Mouse (Mus musculus) kidney, embryonic 16.5 days (tissue): ENCODE measurements around the gene Vmn1r179. TPM values are rescaled to one million over a fixed set of nuclear protein-coding genes. Genes with fewer than 3 reads are reported as not detected.
"Not testable (repeated sequence)": the region's sequence is repeated elsewhere in the genome, so short reads cannot be mapped to it uniquely, and the experiment has no call there.

Experiments used
- ATAC-seq: fragments of 200-750 bp; cut with Nextera tagmentation; 2 replicates; pipeline ENCODE4 v1.8.0; 2017; ENCODE audit warnings: moderate TSS enrichment; ENCODE audit not compliant: low FRiP score, low TSS enrichment
- H3K27ac ChIP-seq: fragments of 300-500 bp; sonication (generic); 2 replicates; pipeline ENCODE4 v1.5.1; 2014; ENCODE audit warnings: low read length
- H3K27me3 ChIP-seq: fragments of 300-500 bp; sonication (generic); 2 replicates; pipeline ENCODE4 v1.6.1; 2014; ENCODE audit warnings: low read length, control low read depth, mixed read lengths; ENCODE audit not compliant: insufficient read depth
- H3K36me3 ChIP-seq: fragments of 300-500 bp; sonication (generic); 2 replicates; pipeline ENCODE4 v1.6.1; 2014; ENCODE audit warnings: low read length, control low read depth, mixed read lengths; ENCODE audit not compliant: insufficient read depth
- H3K4me1 ChIP-seq: fragments of 300-500 bp; sonication (generic); 2 replicates; pipeline ENCODE4 v1.6.1; 2014; ENCODE audit warnings: low read length, control low read depth, mixed read lengths; ENCODE audit not compliant: insufficient read depth
- H3K4me2 ChIP-seq: fragments of 300-500 bp; sonication (generic); replicated peaks from 2 replicates; pipeline ENCODE4 v1.6.1; 2014; ENCODE audit warnings: low read depth, low read length
- H3K4me3 ChIP-seq: fragments of 300-500 bp; sonication (generic); 2 replicates; pipeline ENCODE4 v1.5.1; 2014; ENCODE audit warnings: mild to moderate bottlenecking, low read length
- H3K9ac ChIP-seq: fragments of 300-500 bp; sonication (generic); replicated peaks from 2 replicates; pipeline ENCODE4 v1.6.1; 2014; ENCODE audit warnings: low read length
- H3K9me3 ChIP-seq: fragments of 300-500 bp; sonication (generic); 2 replicates; pipeline ENCODE4 v1.6.1; 2016; ENCODE audit warnings: low read length, control low read depth
- WGBS: fragments of 180-500 bp; shearing (Covaris S2); extraction: QIAGEN DNeasy Blood & Tissue Kit; methylation state at CpG from one replicate; pipeline ENCODE4 v1.1.7; 2014; 5-methylcytosine and 5-hydroxymethylcytosine counted together
- polyA plus RNA-seq: library from polyadenylated mRNA; unstranded; fragments of >200 nt; fragmentation: Nextera tagmentation; extraction: Ambion mirVana; gene quantifications from 2 replicates; pipeline ENCODE4 v1.2.1, GENCODE M21; 2015

Gene Vmn1r179
- not detected in 2 replicates for polyA plus RNA-seq

DNA sequence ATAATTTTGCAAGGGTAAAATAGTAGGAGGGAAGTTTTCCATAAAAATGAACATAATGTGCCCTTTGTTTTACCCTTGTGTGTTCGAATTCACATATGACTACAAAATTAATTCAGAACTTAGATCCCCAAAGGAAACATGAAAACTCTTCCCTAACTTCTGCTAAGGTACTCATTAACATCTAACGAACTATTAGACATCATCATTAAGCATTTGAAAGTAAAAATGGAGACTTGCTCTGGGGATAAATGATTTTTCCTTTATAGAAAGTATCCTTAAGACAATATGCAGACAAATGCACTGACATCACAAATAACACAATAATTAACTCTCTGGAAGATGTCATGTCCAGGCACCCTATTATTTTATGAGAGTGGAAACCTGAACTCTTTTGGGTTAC, at the start of gene Vmn1r179:
Vmn1r179 (plus strand) TSS at position 301 of the 400 bp plus-strand sequence.
- Histone ChIP-seq H3K4me1 (no peaks in the 10 kb centered on the region), H3K4me3 (no peak within 1 kb of the TSS), H3K4me2 (no peak within 1 kb of the TSS), H3K27me3 (no peaks in the 10 kb centered on the region), H3K9ac (no peak within 1 kb of the TSS), H3K9me3 (peaks cover 8% of the 10 kb centered on the region), H3K36me3 (no peaks in the 10 kb centered on the region), H3K27ac (no peak within 1 kb of the TSS)
- 54% methylated on average over 2 of the region's 2 CpGs for WGBS
- ATAC-seq, result no peak

DNA sequence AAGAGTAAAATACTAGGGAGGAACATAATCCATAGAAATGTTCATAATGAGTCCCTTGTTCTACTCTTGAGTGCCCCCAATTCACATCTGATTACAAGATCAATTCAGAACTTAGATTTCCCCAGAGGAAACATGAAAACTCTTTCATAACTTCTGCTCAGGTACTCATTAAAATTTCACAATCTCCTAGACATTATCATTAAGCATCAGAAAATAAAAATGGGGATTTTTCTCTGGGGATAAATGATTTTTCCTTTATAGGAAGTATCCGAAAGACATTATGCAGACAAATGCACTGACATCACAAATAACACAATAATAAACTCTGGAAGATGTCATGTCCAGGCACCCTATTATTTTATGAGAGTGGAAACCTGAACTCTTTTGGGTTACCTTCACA, 35.1 kb upstream of the Vmn1r179 start, which contains the start of gene Vmn1r178:
Vmn1r178 (plus strand) TSS at position 301 of the 400 bp plus-strand sequence.
- Histone ChIP-seq H3K4me2 (no peak within 1 kb of the TSS), H3K9ac (no peak within 1 kb of the TSS), H3K27me3 (no peaks in the 10 kb centered on the region), H3K27ac (no peak within 1 kb of the TSS), H3K4me1 (no peaks in the 10 kb centered on the region), H3K36me3 (no peaks in the 10 kb centered on the region), H3K9me3 (peaks cover 15% of the 10 kb centered on the region), H3K4me3 (no peak within 1 kb of the TSS)
- 90% methylated on average over 1 of the region's 1 CpGs for WGBS
- ATAC-seq, result no peak

DNA sequence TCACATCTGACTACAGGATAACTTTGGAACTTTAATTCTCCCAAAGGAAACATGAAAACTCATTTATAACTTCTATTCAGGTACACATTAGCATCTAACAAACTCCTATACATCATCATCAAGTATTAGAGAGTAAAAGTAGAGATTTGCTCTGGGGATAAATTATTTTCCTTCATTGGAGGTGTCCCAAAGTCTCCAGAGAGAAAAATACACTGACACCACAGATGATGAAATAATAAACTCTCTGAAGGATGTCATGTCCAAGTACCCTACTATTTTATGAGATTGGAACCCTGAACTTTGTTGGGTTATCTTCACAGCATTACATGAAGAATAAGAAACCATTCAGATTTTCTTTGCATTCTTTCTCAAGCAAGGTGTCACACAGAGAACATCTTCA, 23.6 kb downstream of the Vmn1r179 start, which contains the start of gene Vmn1r180:
Vmn1r180 (plus strand) TSS at position 301 of the 400 bp plus-strand sequence.
- H3K36me3 ChIP-seq, result no peaks in the 10 kb centered on the region
- no peaks in the 10 kb centered on the region for H3K4me1 ChIP-seq
- no peaks in the 10 kb centered on the region for H3K27me3 ChIP-seq
- no peak within 1 kb of the TSS for H3K9ac ChIP-seq
- H3K27ac ChIP-seq, result no peak within 1 kb of the TSS
- H3K9me3 ChIP-seq, result no peaks in the 10 kb centered on the region
- H3K4me3 ChIP-seq, result no peak within 1 kb of the TSS
- ATAC-seq, result no peak
- H3K4me2 ChIP-seq, result no peak within 1 kb of the TSS

DNA sequence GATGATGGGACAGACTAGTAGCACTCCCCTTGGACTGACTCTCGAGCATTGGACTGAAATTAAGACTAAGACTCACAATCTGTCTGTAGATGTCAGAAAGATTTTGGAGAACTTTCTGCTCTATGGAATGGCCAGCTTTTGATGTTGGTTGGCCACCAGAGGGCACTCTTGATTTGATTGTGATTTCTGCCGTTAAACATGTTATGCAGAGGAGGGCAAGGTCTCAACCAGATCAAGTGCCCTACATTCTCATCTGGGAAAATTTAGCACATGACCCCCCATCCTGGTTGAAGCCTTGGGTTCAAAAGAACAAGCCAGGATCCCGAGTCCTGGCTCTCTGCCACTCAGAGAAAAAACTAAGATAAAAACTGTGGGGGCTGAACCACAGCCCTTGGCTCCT, 41.3 kb downstream of the Vmn1r179 start:
- H3K36me3 ChIP-seq, H3K27me3 ChIP-seq, H3K4me3 ChIP-seq, H3K9me3 ChIP-seq, H3K27ac ChIP-seq, H3K4me2 ChIP-seq, ATAC-seq, H3K9ac ChIP-seq, H3K4me1 ChIP-seq: not testable (repeated sequence)
- 48% methylated on average over 3 of the region's 3 CpGs for WGBS

DNA sequence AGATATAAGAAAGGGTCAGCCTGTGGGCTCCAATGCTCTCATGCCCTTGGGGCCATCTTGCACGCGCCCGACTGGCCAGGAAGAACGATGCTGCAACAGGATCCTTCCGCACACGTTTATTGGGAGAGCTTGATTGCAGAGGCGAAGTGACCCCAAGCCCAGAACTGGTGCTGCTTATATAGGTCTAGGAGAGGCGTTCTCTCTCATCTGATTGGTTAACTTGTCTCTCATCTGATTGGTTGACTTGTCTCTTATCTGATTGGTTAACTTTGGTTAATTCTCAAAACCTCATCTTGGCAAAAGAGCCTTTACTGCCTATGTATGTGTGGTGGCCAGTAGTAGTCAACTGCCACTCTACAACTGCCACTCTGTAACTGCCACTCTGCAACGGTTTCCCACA, 47.5 kb downstream of the Vmn1r179 start, which contains the start of gene Vmn1r181:
Vmn1r181 (plus strand) TSS at position 301 of the 400 bp plus-strand sequence.
- H3K4me1 ChIP-seq, H3K9ac ChIP-seq, ATAC-seq, H3K36me3 ChIP-seq, H3K27me3 ChIP-seq, H3K9me3 ChIP-seq, H3K27ac ChIP-seq, H3K4me3 ChIP-seq, H3K4me2 ChIP-seq: not testable (repeated sequence)
- WGBS, result 80% methylated on average over 9 of the region's 9 CpGs

Other genes with a start within 250 kb of the Vmn1r179 start
- gene Vmn1r173, start 226.3 kb upstream of the Vmn1r179 start, polyA plus RNA-seq, result not detected in 2 replicates
- not detected in 2 replicates for gene Vmn1r174, start 174.7 kb upstream of the Vmn1r179 start, polyA plus RNA-seq
- gene Vmn1r175, start 116.3 kb upstream of the Vmn1r179 start, polyA plus RNA-seq, result not detected in 2 replicates
- not detected in 2 replicates for gene Vmn1r176, start 89.6 kb upstream of the Vmn1r179 start, polyA plus RNA-seq
- gene Vmn1r177, start 60.5 kb upstream of the Vmn1r179 start, polyA plus RNA-seq, result not detected in 2 replicates
- not detected in 2 replicates for gene Vmn1r178, start 35.0 kb upstream of the Vmn1r179 start, polyA plus RNA-seq
- not detected in 2 replicates for gene Vmn1r180, start 23.7 kb downstream of the Vmn1r179 start, polyA plus RNA-seq
- gene Vmn1r181, start 47.6 kb downstream of the Vmn1r179 start, polyA plus RNA-seq, result not detected in 2 replicates
- not detected in 2 replicates for gene V1rd19, start 74.7 kb downstream of the Vmn1r179 start, polyA plus RNA-seq
- not detected in 2 replicates for gene Vmn1r183, start 126.3 kb downstream of the Vmn1r179 start, polyA plus RNA-seq
- gene Zfp180, start 154.9 kb downstream of the Vmn1r179 start, polyA plus RNA-seq, result 24.6 and 25.0 TPM in 2 replicates
- 6.3 and 8.4 TPM in 2 replicates for gene Zfp112, start 185.3 kb downstream of the Vmn1r179 start, polyA plus RNA-seq
- 19.0 and 19.3 TPM in 2 replicates for gene Zfp235, start 207.2 kb downstream of the Vmn1r179 start, polyA plus RNA-seq
- 6.1 and 6.9 TPM in 2 replicates for gene Zfp114, start 248.1 kb downstream of the Vmn1r179 start, polyA plus RNA-seq